Mouse (Mus musculus) CD8-positive naive resting alpha-beta T cell, adult 57 days (primary cell): ENCODE data around the gene Olfr963. TPM values are rescaled to one million over a fixed set of nuclear protein-coding genes. Genes with fewer than 3 reads are reported as not detected.

Experiments used
- total RNA-seq: library from RNA; stranded (reverse); gene quantifications from one replicate; pipeline ENCODE4 v1.2.4, GENCODE M21; 2023

Olfr963 gene
- total RNA-seq = not detected

GRCm38 (mm10) chr9:39666905-39667304 is at the start of gene Olfr963:
TSS of gene Olfr963 (plus strand) at chr9:39667205.

GRCm38 (mm10) chr9:39621073-39621472 is 45.9 kb upstream of the Olfr963 start, which contains the start of gene Olfr960:
TSS of gene Olfr960 (plus strand) at chr9:39621373.

GRCm38 (mm10) chr9:39644785-39645184 is 22.2 kb upstream of the Olfr963 start, which contains the start of gene Olfr961:
TSS of gene Olfr961 (plus strand) at chr9:39645085.

GRCm38 (mm10) chr9:39707017-39707416 is 40.0 kb downstream of the Olfr963 start, which contains the start of gene Olfr149:
TSS of gene Olfr149 (minus strand) at chr9:39707117.

GRCm38 (mm10) chr9:39711053-39711452 is 44.0 kb downstream of the Olfr963 start, which contains the start of gene Olfr965:
TSS of gene Olfr965 (plus strand) at chr9:39711353.

Other genes starting within 250 kb of the Olfr963 start
- not detected for gene Olfr952, start 240.1 kb upstream of the Olfr963 start, total RNA-seq
- gene Olfr954, start 210.5 kb upstream of the Olfr963 start, total RNA-seq = not detected
- not detected for gene Olfr955, start 195.3 kb upstream of the Olfr963 start, total RNA-seq
- gene Olfr44, start 173.2 kb upstream of the Olfr963 start, total RNA-seq = not detected
- not detected for gene Olfr957, start 151.4 kb upstream of the Olfr963 start, total RNA-seq
- not detected for gene Olfr958, start 113.2 kb upstream of the Olfr963 start, total RNA-seq
- not detected for gene Olfr959, start 91.6 kb upstream of the Olfr963 start, total RNA-seq
- not detected for gene AW551984, start 62.8 kb upstream of the Olfr963 start, total RNA-seq
- not detected for gene Olfr148, start 56.5 kb upstream of the Olfr963 start, total RNA-seq
- gene Olfr960, start 45.8 kb upstream of the Olfr963 start, total RNA-seq = not detected
- not detected for gene Olfr961, start 22.1 kb upstream of the Olfr963 start, total RNA-seq
- gene Olfr149, start 39.9 kb downstream of the Olfr963 start, total RNA-seq = not detected
- gene Olfr965, start 44.1 kb downstream of the Olfr963 start, total RNA-seq = not detected
- gene Olfr150, start 63.8 kb downstream of the Olfr963 start, total RNA-seq = not detected
- not detected for gene Olfr967, start 79.0 kb downstream of the Olfr963 start, total RNA-seq
- not detected for gene Olfr968, start 116.0 kb downstream of the Olfr963 start, total RNA-seq
- not detected for gene Olfr969, start 123.7 kb downstream of the Olfr963 start, total RNA-seq
- gene Olfr970, start 141.7 kb downstream of the Olfr963 start, total RNA-seq = not detected
- gene Olfr971, start 169.7 kb downstream of the Olfr963 start, total RNA-seq = not detected
- not detected for gene Olfr972, start 199.2 kb downstream of the Olfr963 start, total RNA-seq
- not detected for gene Olfr229, start 240.1 kb downstream of the Olfr963 start, total RNA-seq